Mouse (Mus musculus) lung, adult 2 months (tissue): Measurements from ENCODE around the gene Tmem98.

Source experiments
- CTCF ChIP-seq: fragments of 200-500 bp; IDR thresholded peaks from 2 replicates; pipeline ENCODE4 v1.5.1; 2011; ENCODE audit warnings: mild to moderate bottlenecking, low read length, control low read depth; ENCODE audit not compliant: insufficient read depth
- POLR2A ChIP-seq: fragments of 200-500 bp; IDR thresholded peaks from 2 replicates; pipeline ENCODE4 v1.6.1; 2011; ENCODE audit warnings: low read depth, mild to moderate bottlenecking, control low read depth, low read length, borderline replicate concordance; ENCODE audit errors: extremely low read depth

- TF ChIP-seq POLR2A (peak; percentile 14; the same call in 1 of the 2 replicates), CTCF (peak; percentile 50)
Observed at GRCm38 (mm10) chr11:80821296-80821695, 11.3 kb downstream of the Tmem98 start.
